Mouse (Mus musculus) MEL (cell line): ENCODE data around the gene Cebpzos. TPM values are rescaled to one million over a fixed set of nuclear protein-coding genes. Genes with fewer than 3 reads are reported as not detected.

Experiments
- DNase-seq: peaks from one replicate; pipeline ENCODE4 v3.0.0; 2011; ENCODE audit warnings: low read depth, low spot score
- H3K27ac ChIP-seq: 2 replicates; pipeline ENCODE4 v1.5.1; 2012; ENCODE audit warnings: low read depth, mild to moderate bottlenecking, control low read depth, low read length, moderate library complexity; ENCODE audit not compliant: control insufficient read depth
- H3K27me3 ChIP-seq, 2 experiments: fragments of 150-350 bp in 1 of 2; sonication (generic) in 1 of 2; 2 replicates each; pipeline ENCODE4 v1.6.1; 2012; ENCODE audit warnings: low read length in 2 of 2, mild to moderate bottlenecking in 2 of 2, improper control_type of control experiment in 1 of 2, moderate library complexity in 1 of 2; ENCODE audit not compliant: insufficient read depth in 2 of 2, control insufficient read depth in 1 of 2
- H3K36me3 ChIP-seq, 2 experiments: 2 replicates each; pipeline ENCODE4 v1.6.1; 2012 to 2014; ENCODE audit warnings: low read length in 2 of 2, improper control_type of control experiment in 1 of 2, inconsistent platforms in 1 of 2, mild to moderate bottlenecking in 1 of 2; ENCODE audit not compliant: insufficient read depth in 2 of 2, control insufficient read depth in 1 of 2
- H3K4me1 ChIP-seq, 2 experiments: fragments of 150-350 bp in 1 of 2; sonication (generic) in 1 of 2; 2 replicates each; pipeline ENCODE4 v1.6.1; 2012; ENCODE audit warnings: low read length in 2 of 2, improper control_type of control experiment in 1 of 2, mild to moderate bottlenecking in 1 of 2; ENCODE audit not compliant: insufficient read depth in 2 of 2, control insufficient read depth in 1 of 2
- H3K4me3 ChIP-seq, 2 experiments: fragments of 150-350 bp in 1 of 2; sonication (generic) in 1 of 2; 2 replicates each; pipeline ENCODE4 v1.5.1; 2012; ENCODE audit warnings: low read depth in 2 of 2, low read length in 2 of 2, mild to moderate bottlenecking in 2 of 2, moderate library complexity in 2 of 2, control low read depth in 1 of 2, improper control_type of control experiment in 1 of 2; ENCODE audit not compliant: control insufficient read depth in 1 of 2, insufficient read depth in 1 of 2
- H3K79me2 ChIP-seq: 2 replicates; pipeline ENCODE4 v1.6.1; 2012; ENCODE audit warnings: mild to moderate bottlenecking, low read length, moderate library complexity; ENCODE audit not compliant: control insufficient read depth, poor library complexity, insufficient read depth
- H3K9ac ChIP-seq: 2 replicates; pipeline ENCODE4 v1.6.1; 2012; ENCODE audit warnings: low read depth, mild to moderate bottlenecking, control low read depth, low read length, moderate library complexity; ENCODE audit not compliant: control insufficient read depth, poor library complexity, severe bottlenecking
- H3K9me3 ChIP-seq: fragments of 150-350 bp; sonication (generic); replicated peaks from 2 replicates; pipeline ENCODE4 v1.6.1; 2012; ENCODE audit warnings: mild to moderate bottlenecking, low read length, improper control_type of control experiment, moderate library complexity; ENCODE audit not compliant: insufficient read depth
- CHD2 ChIP-seq: IDR thresholded peaks from 2 replicates; pipeline ENCODE4 v1.6.1; 2011; ENCODE audit warnings: low read length, improper control_type of control experiment
- CTCF ChIP-seq, 3 experiments: IDR thresholded peaks in 2 of 3; conservative IDR thresholded peaks in 1 of 3; 2 replicates each; pipeline ENCODE4 v1.5.1; 2011 to 2012; ENCODE audit warnings: low read length in 3 of 3, low read depth in 2 of 3, mild to moderate bottlenecking in 2 of 3, improper control_type of control experiment in 1 of 3, inconsistent platforms in 1 of 3, mixed read lengths in 1 of 3, moderate library complexity in 1 of 3; ENCODE audit not compliant: control insufficient read depth in 1 of 3, insufficient read depth in 1 of 3, poor library complexity in 1 of 3, severe bottlenecking in 1 of 3
- EP300 ChIP-seq, 2 experiments: IDR thresholded peaks; 2 replicates each; pipeline ENCODE4 v1.6.1; 2011; ENCODE audit warnings: improper control_type of control experiment in 2 of 2, low read length in 2 of 2, low read depth in 1 of 2, mild to moderate bottlenecking in 1 of 2
- GABPA ChIP-seq: IDR thresholded peaks from 2 replicates; pipeline ENCODE4 v1.6.1; 2012; ENCODE audit warnings: low read depth, mild to moderate bottlenecking, inconsistent platforms, low read length, improper control_type of control experiment, moderate library complexity
- HCFC1 ChIP-seq: IDR thresholded peaks from 2 replicates; pipeline ENCODE4 v1.6.1; 2012; ENCODE audit warnings: low read depth, mild to moderate bottlenecking, inconsistent platforms, low read length, improper control_type of control experiment, moderate library complexity
- MAX ChIP-seq: IDR thresholded peaks from 2 replicates; pipeline ENCODE4 v1.6.1; 2011; ENCODE audit warnings: low read length, improper control_type of control experiment
- MAZ ChIP-seq: IDR thresholded peaks from 2 replicates; pipeline ENCODE4 v1.6.1; 2012; ENCODE audit warnings: low read depth, mild to moderate bottlenecking, inconsistent platforms, low read length, improper control_type of control experiment
- MEF2A ChIP-seq: IDR thresholded peaks from 2 replicates; pipeline ENCODE4 v1.6.1; 2014; ENCODE audit warnings: low read depth, mild to moderate bottlenecking, inconsistent platforms, low read length, improper control_type of control experiment; ENCODE audit not compliant: poor library complexity, insufficient replicate concordance, severe bottlenecking; ENCODE audit errors: extremely low read depth
- MXI1 ChIP-seq: IDR thresholded peaks from 2 replicates; pipeline ENCODE4 v1.6.1; 2011; ENCODE audit warnings: mild to moderate bottlenecking, low read depth, low read length, improper control_type of control experiment
- MYB ChIP-seq: IDR thresholded peaks from 2 replicates; pipeline ENCODE4 v1.6.1; 2011; ENCODE audit warnings: mild to moderate bottlenecking, low read depth, low read length, improper control_type of control experiment
- NELFE ChIP-seq: IDR thresholded peaks from 2 replicates; pipeline ENCODE4 v1.6.1; 2011; ENCODE audit warnings: low read depth, low read length, improper control_type of control experiment
- POLR2AphosphoS2 ChIP-seq: IDR thresholded peaks from 2 replicates; pipeline ENCODE4 v1.6.1; 2011; ENCODE audit warnings: low read length, improper control_type of control experiment
- SMC3 ChIP-seq: IDR thresholded peaks from 2 replicates; pipeline ENCODE4 v1.6.1; 2011; ENCODE audit warnings: low read depth, low read length, improper control_type of control experiment
- TCF12 ChIP-seq: IDR thresholded peaks from 2 replicates; pipeline ENCODE4 v1.6.1; 2014; ENCODE audit warnings: low read depth, mild to moderate bottlenecking, inconsistent platforms, low read length, improper control_type of control experiment, moderate library complexity
- USF1 ChIP-seq: IDR thresholded peaks from 2 replicates; pipeline ENCODE4 v1.6.1; 2014; ENCODE audit warnings: low read depth, mild to moderate bottlenecking, inconsistent platforms, low read length, improper control_type of control experiment, moderate library complexity
- ZC3H11A ChIP-seq: IDR thresholded peaks from 2 replicates; pipeline ENCODE4 v1.6.1; 2012; ENCODE audit warnings: low read depth, mild to moderate bottlenecking, inconsistent platforms, low read length, improper control_type of control experiment
- ZKSCAN1 ChIP-seq: IDR thresholded peaks from 2 replicates; pipeline ENCODE4 v1.6.1; 2012; ENCODE audit warnings: low read depth, mild to moderate bottlenecking, inconsistent platforms, low read length, improper control_type of control experiment, moderate library complexity
- polyA plus RNA-seq, 2 experiments: library from polyadenylated mRNA; stranded (reverse) in 1 of 2; unstranded in 1 of 2; fragments of >175 nt in 1 of 2; fragments of >200 nt in 1 of 2; gene quantifications; 2 replicates each; pipeline versions ENCODE4 v1.2.1 to v1.2.4; 2012; ENCODE audit warnings: low replicate concordance in 2 of 2, low read depth in 1 of 2; ENCODE audit not compliant: insufficient read length in 2 of 2, insufficient read depth in 1 of 2, missing spikeins in 1 of 2
- total RNA-seq: library from RNA; depleted of rRNA; stranded (reverse); fragments of 300-350 nt; gene quantifications from 2 replicates; pipeline ENCODE4 v1.2.3, GENCODE M21; 2012

Gene Cebpzos
- total and polyA plus RNA-seq, 3 experiments = 18.9 to 30.2 TPM; not detected in 1

DNA sequence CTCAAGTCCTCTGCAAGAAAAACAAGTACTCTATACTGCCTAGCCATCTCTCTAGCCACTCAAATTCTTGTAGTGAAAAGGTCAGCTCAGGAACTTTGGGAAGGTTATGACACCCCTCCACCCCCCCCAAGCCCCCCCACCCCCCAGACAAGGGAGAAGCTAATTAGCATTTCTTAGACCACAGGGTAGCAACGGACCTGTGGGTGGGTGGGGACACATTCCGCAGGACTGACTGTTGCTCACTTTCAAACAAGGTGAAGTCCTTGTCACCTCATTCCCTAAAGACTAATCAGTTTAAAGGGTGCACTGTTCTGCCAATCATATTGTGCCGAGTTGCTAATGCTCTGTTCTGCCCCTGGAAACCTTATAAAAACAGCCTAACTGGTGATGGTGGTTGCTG, 2.4 kb upstream of the Cebpzos start:
- Histone ChIP-seq H3K4me1 (peaks cover 0 to 14% of the 10 kb centered on the region in 2 experiments; a peak in 3 of 4 replicates), H3K9ac (no peak overlapping the region), H3K27me3 (no peaks in the 10 kb centered on the region), H3K4me3 (no peak overlapping the region), H3K9me3 (no peaks in the 10 kb centered on the region), H3K36me3 (peaks cover 0 to 12% of the 10 kb centered on the region in 2 experiments; a peak in 3 of 4 replicates), H3K79me2 (no peaks in the 10 kb centered on the region; the same call in 1 of the 2 replicates)
- TF ChIP-seq MYB (no peak), ZC3H11A (no peak), ZKSCAN1 (no peak), EP300 (IDR thresholded peaks at IDR 0.05; ENCODE audit: low read depth in 1 of 2, low read length in 2 of 2) (no peak), GABPA (no peak), CHD2 (no peak), SMC3 (no peak), HCFC1 (no peak), NELFE (no peak), MEF2A (no peak), USF1 (no peak), CTCF (IDR thresholded peaks at IDR 0.05 in 2 of 3, conservative IDR thresholded peaks at IDR 0.05 in 1 of 3; ENCODE audit: control insufficient read depth in 1 of 3, insufficient read depth in 1 of 3, low read depth in 2 of 3, low read length in 3 of 3, poor library complexity in 1 of 3, severe bottlenecking in 1 of 3) (no peak)
- TF ChIP-seq, all 39 proteins: peak for 0
- no peak for DNase-seq
- H3K27ac ChIP-seq = no peak overlapping the region

DNA sequence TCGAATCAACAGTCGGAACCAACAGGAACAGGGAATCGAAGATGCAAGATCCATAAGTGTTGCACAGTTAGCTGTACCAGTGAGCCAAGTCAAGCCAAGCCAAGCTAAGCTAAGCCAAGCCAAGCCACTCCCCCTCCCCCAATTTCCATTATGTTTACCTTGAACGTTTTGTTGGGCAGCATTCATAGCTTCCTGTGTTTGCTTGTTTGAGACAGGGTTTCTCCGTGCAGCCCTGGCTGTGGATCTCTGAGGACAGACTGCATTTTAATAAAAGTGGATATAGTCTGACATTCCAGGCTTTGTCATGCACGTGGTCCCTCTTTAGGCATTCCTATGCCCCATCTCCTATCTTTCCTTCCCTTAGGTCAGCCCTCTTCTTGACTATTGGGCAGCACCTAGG, 528 bp upstream of the Cebpzos start:
- TF ChIP-seq MAX (no peak), MXI1 (no peak; the same call in 1 of the 2 replicates), TCF12 (no peak), GABPA (no peak), MAZ (no peak), POLR2AphosphoS2 (no peak), CTCF (IDR thresholded peaks at IDR 0.05 in 2 of 3, conservative IDR thresholded peaks at IDR 0.05 in 1 of 3; ENCODE audit: control insufficient read depth in 1 of 3, insufficient read depth in 1 of 3, low read depth in 2 of 3, low read length in 3 of 3, poor library complexity in 1 of 3, severe bottlenecking in 1 of 3) (no peak)
- Histone ChIP-seq H3K4me1 (peaks cover 0 to 14% of the 10 kb centered on the region in 2 experiments; a peak in 3 of 4 replicates), H3K27ac (peak overlapping the region; percentile 53), H3K79me2 (no peaks in the 10 kb centered on the region; the same call in 1 of the 2 replicates), H3K9me3 (no peaks in the 10 kb centered on the region), H3K27me3 (no peaks in the 10 kb centered on the region), H3K9ac (peak overlapping the region; percentile 76), H3K4me3 (peak overlapping the region; percentile 65), H3K36me3 (peaks cover 4 to 12% of the 10 kb centered on the region in 2 experiments)
- DNase-seq = peak; percentile 33
